Mouse (Mus musculus) neural tube, embryonic 11.5 days (tissue): ENCODE results near the gene 4930595D18Rik. TPM values are rescaled to one million over a fixed set of nuclear protein-coding genes. Genes with fewer than 3 reads are reported as not detected.

Source experiments
- ATAC-seq: fragments of 200-750 bp; cut with Nextera tagmentation; 2 replicates; pipeline ENCODE4 v1.8.0; 2017; ENCODE audit warnings: moderate number of reproducible peaks, mild to moderate bottlenecking, moderate TSS enrichment, moderate library complexity; ENCODE audit not compliant: insufficient read depth, low FRiP score, low TSS enrichment
- DNase-seq: peaks from one replicate; pipeline ENCODE4 v3.0.0-alpha.2; 2015; ENCODE audit warnings: low spot score
- H3K27ac ChIP-seq: fragments of 300-500 bp; sonication (generic); 2 replicates; pipeline ENCODE4 v1.5.1; 2014; ENCODE audit warnings: low read depth, mild to moderate bottlenecking, low read length
- H3K27me3 ChIP-seq: fragments of 300-500 bp; sonication (generic); 2 replicates; pipeline ENCODE4 v1.6.1; 2014; ENCODE audit warnings: mild to moderate bottlenecking, low read length, mixed read lengths; ENCODE audit not compliant: control insufficient read depth, insufficient read depth
- H3K36me3 ChIP-seq: fragments of 300-500 bp; sonication (generic); 2 replicates; pipeline ENCODE4 v1.6.1; 2014; ENCODE audit warnings: mild to moderate bottlenecking, low read length, moderate library complexity, mixed read lengths; ENCODE audit not compliant: control insufficient read depth, insufficient read depth
- H3K4me1 ChIP-seq: fragments of 300-500 bp; sonication (generic); 2 replicates; pipeline ENCODE4 v1.6.1; 2014; ENCODE audit warnings: low read length, mixed read lengths; ENCODE audit not compliant: control insufficient read depth, insufficient read depth
- H3K4me2 ChIP-seq: fragments of 300-500 bp; sonication (generic); 2 replicates; pipeline ENCODE4 v1.6.1; 2014; ENCODE audit warnings: low read depth, mild to moderate bottlenecking, moderate library complexity
- H3K4me3 ChIP-seq: fragments of 300-500 bp; sonication (generic); 2 replicates; pipeline ENCODE4 v1.5.1; 2014; ENCODE audit warnings: low read depth, low read length
- H3K9ac ChIP-seq: fragments of 300-500 bp; sonication (generic); 2 replicates; pipeline ENCODE4 v1.6.1; 2014; ENCODE audit warnings: mild to moderate bottlenecking, low read length
- H3K9me3 ChIP-seq: fragments of 300-500 bp; sonication (generic); 2 replicates; pipeline ENCODE4 v1.6.1; 2016; ENCODE audit warnings: low read length; ENCODE audit not compliant: control insufficient read depth
- WGBS: fragments of 180-500 bp; shearing (Covaris S2); extraction: QIAGEN DNeasy Blood & Tissue Kit; methylation state at CpG from one replicate; pipeline ENCODE4 v1.1.7; 2014; 5-methylcytosine and 5-hydroxymethylcytosine counted together
- polyA plus RNA-seq: library from polyadenylated mRNA; unstranded; fragments of >200 nt; fragmentation: Nextera tagmentation; extraction: Ambion mirVana; gene quantifications from 2 replicates; pipeline ENCODE4 v1.2.1, GENCODE M21; 2014

Gene 4930595D18Rik
- polyA plus RNA-seq, 1 experiment from 2014 or later, result not detected

DNA sequence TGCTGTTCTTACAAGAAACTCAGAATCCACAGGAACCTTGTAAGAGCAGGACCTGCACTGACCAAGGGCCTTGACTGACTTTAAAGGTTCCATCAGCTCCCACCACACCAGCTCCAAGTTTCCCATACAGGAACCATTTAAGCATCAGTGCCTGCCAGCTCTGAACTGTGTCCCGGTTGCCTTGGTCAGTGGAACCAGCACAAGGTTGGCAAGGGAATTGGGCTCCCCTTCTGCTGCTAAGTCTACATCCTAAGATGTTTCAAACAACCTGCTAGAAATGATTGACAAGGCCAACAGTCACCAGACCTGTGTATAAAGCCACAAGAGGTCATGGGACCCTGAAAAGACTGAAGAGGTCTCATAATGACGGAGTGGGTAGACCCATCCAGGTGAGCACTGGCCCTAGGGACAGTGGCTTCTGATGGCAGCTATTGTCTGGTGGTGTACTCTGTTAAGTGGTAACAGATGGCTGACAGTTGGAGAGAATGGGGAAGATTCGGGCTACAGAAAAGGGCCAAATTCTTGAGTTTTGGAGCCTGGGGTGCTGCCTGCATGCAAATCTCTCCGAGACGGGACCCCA, 64.7 kb downstream of the 4930595D18Rik start:
- no peak for ATAC-seq
- no peak overlapping the region for H3K27ac ChIP-seq
- H3K27me3 ChIP-seq, result no peaks in the 10 kb centered on the region
- WGBS, result 87% methylated on average over 5 of the region's 5 CpGs
- H3K36me3 ChIP-seq, result peaks cover 8% of the 10 kb centered on the region; the same call in 1 of the 2 replicates
- no peak overlapping the region for H3K4me2 ChIP-seq
- H3K4me3 ChIP-seq, result no peak overlapping the region
- H3K9me3 ChIP-seq, result no peaks in the 10 kb centered on the region
- no peaks in the 10 kb centered on the region for H3K4me1 ChIP-seq
- no peak for DNase-seq
- H3K9ac ChIP-seq, result no peak overlapping the region

- no peak overlapping the region for H3K27ac ChIP-seq
- WGBS, result 94% methylated on average over 5 of the region's 5 CpGs
- H3K4me1 ChIP-seq, result no peaks in the 10 kb centered on the region
- ATAC-seq, result no peak
- H3K36me3 ChIP-seq, result peaks cover 22% of the 10 kb centered on the region
- no peak for DNase-seq
- H3K9ac ChIP-seq, result no peak overlapping the region
- no peak overlapping the region for H3K4me2 ChIP-seq
- no peaks in the 10 kb centered on the region for H3K9me3 ChIP-seq
- H3K27me3 ChIP-seq, result no peaks in the 10 kb centered on the region
- H3K4me3 ChIP-seq, result no peak overlapping the region
These were observed 69.7 kb downstream of the 4930595D18Rik start for GRCm38 (mm10) chr12:111114593-111114992.

- Histone ChIP-seq H3K4me3 (no peak overlapping the region), H3K9me3 (no peaks in the 10 kb centered on the region), H3K4me2 (no peak overlapping the region), H3K27ac (no peak overlapping the region), H3K36me3 (peaks cover 14% of the 10 kb centered on the region), H3K27me3 (no peaks in the 10 kb centered on the region), H3K9ac (no peak overlapping the region), H3K4me1 (no peaks in the 10 kb centered on the region)
- WGBS, result 92% methylated on average over 8 of the region's 8 CpGs
- DNase-seq, result no peak
- no peak for ATAC-seq
These were observed 73.1 kb downstream of the 4930595D18Rik start for GRCm38 (mm10) chr12:111111176-111111575.

Other genes starting within 250 kb of the 4930595D18Rik start
- gene Ankrd9, start 205.5 kb downstream of the 4930595D18Rik start, polyA plus RNA-seq, result 9.6 and 12.1 TPM in 2 replicates
- gene Rcor1, start 145.1 kb downstream of the 4930595D18Rik start, polyA plus RNA-seq, result 15.3 and 16.1 TPM in 2 replicates
- 15.4 and 16.2 TPM in 2 replicates for gene Traf3, start 18.1 kb downstream of the 4930595D18Rik start, polyA plus RNA-seq
- gene Amn, start 86.6 kb upstream of the 4930595D18Rik start, polyA plus RNA-seq, result not detected in 2 replicates
- gene Cdc42bpb, start 193.2 kb upstream of the 4930595D18Rik start, polyA plus RNA-seq, result 36.7 and 37.2 TPM in 2 replicates
- not detected in 2 replicates for gene Lbhd2, start 222.3 kb upstream of the 4930595D18Rik start, polyA plus RNA-seq
- 5.3 and 6.6 TPM in 2 replicates for gene Exoc3l4, start 232.5 kb upstream of the 4930595D18Rik start, polyA plus RNA-seq